ENCODE assay signal across 9 mouse cellular contexts in genomic region chr5:107436587-107437209, GRCm38 (mm10). TPM values are rescaled to one million over a fixed set of nuclear protein-coding genes. Genes with fewer than 3 reads are reported as not detected.
DNase-seq lines count a peak whose midpoint lies in the region; ATAC-seq and TF ChIP-seq lines count a peak whose summit lies in the region.
"Had no signal": no experiment of that assay in that cellular context is flagged by ENCODE, and none has a peak within 500 bp of the region (broad histone marks: within the 10 kb centered on the region; RNA-seq: fewer than 3 reads in every experiment).

No protein-coding gene starts in this region.

- TF ChIP-seq EP300 in ES-Bruce4 (IDR thresholded peaks at IDR 0.05; ENCODE audit: insufficient read depth, low read depth, low read length), result peak; percentile 55; the same call in 1 of the 2 replicates
- TF ChIP-seq EP300 in liver, embryonic 14.5 days (IDR thresholded peaks at IDR 0.05; ENCODE audit: low read depth), result peak; percentile 55; the same call in 1 of the 2 replicates

- no peak for TF ChIP-seq CTCF in ES-Bruce4 (IDR thresholded peaks at IDR 0.05; ENCODE audit: low read depth, low read length)
- no peak for TF ChIP-seq CTCF in liver, embryonic 14.5 days (IDR thresholded peaks at IDR 0.05; ENCODE audit: low read depth)

- WGBS in kidney, embryonic 15.5 days, result 82% methylated on average over 6 of the region's 6 CpGs
- 81% methylated on average over 6 of the region's 6 CpGs for WGBS in kidney, embryonic 16.5 days
- WGBS in liver, embryonic 14.5 days (ENCODE audit: insufficient replicate concordance), result 54% methylated on average over 6 of the region's 6 CpGs

- no peak overlapping the region; the same call in 1 of the 2 replicates for H3K4me3 ChIP-seq in kidney, embryonic 15.5 days (replicated peaks)
- H3K4me3 ChIP-seq in kidney, embryonic 16.5 days (ENCODE audit: low read length), result no peak overlapping the region
- H3K4me3 ChIP-seq in ES-Bruce4 (ENCODE audit: low read depth, low read length), result no peak overlapping the region
- no peak overlapping the region for H3K4me3 ChIP-seq in liver, embryonic 14.5 days (ENCODE audit: insufficient read depth in 1 of 2, low read depth in 2 of 2, low read length in 2 of 2)

- no peak for TF ChIP-seq POLR2A in ES-Bruce4 (IDR thresholded peaks at IDR 0.05; ENCODE audit: insufficient read depth, low read length)

- no peak overlapping the region for H3K4me2 ChIP-seq in kidney, embryonic 15.5 days
- no peak overlapping the region for H3K4me2 ChIP-seq in kidney, embryonic 16.5 days (replicated peaks; ENCODE audit: low read depth, low read length)
- peak overlapping the region; percentile 92 for H3K4me2 ChIP-seq in liver, embryonic 14.5 days (ENCODE audit: low read depth)

- no peak for ATAC-seq in kidney, embryonic 15.5 days (replicated peaks; ENCODE audit: low FRiP score)
- no peak for ATAC-seq in kidney, embryonic 16.5 days (ENCODE audit: low FRiP score, low TSS enrichment)
- no peak for ATAC-seq in liver, embryonic 14.5 days (ENCODE audit: insufficient read depth)

- no peaks in the 10 kb centered on the region for H3K9me3 ChIP-seq in kidney, embryonic 15.5 days (replicated peaks)
- no peaks in the 10 kb centered on the region for H3K9me3 ChIP-seq in kidney, embryonic 16.5 days (ENCODE audit: low read length)
- H3K9me3 ChIP-seq in ES-Bruce4 (replicated peaks; ENCODE audit: control insufficient read depth, insufficient read depth, low read length, poor library complexity, severe bottlenecking), result no peaks in the 10 kb centered on the region
- no peaks in the 10 kb centered on the region for H3K9me3 ChIP-seq in liver, embryonic 14.5 days (ENCODE audit: control insufficient read depth, low read length)

- no peaks in the 10 kb centered on the region for H3K27me3 ChIP-seq in kidney, embryonic 15.5 days
- H3K27me3 ChIP-seq in kidney, embryonic 16.5 days (ENCODE audit: insufficient read depth, low read length), result no peaks in the 10 kb centered on the region; the same call in 1 of the 2 replicates
- no peaks in the 10 kb centered on the region for H3K27me3 ChIP-seq in ES-Bruce4 (ENCODE audit: control insufficient read depth, insufficient read depth, low read length, poor library complexity, severe bottlenecking)
- H3K27me3 ChIP-seq in liver, embryonic 14.5 days (ENCODE audit: control insufficient read depth, insufficient read depth, low read length), result no peaks in the 10 kb centered on the region; the same call in none of the 2 replicates

- no peaks in the 10 kb centered on the region for H3K36me3 ChIP-seq in kidney, embryonic 15.5 days
- no peaks in the 10 kb centered on the region for H3K36me3 ChIP-seq in kidney, embryonic 16.5 days (ENCODE audit: insufficient read depth, low read length)
- H3K36me3 ChIP-seq in ES-Bruce4 (ENCODE audit: control insufficient read depth, insufficient read depth, low read length, poor library complexity, severe bottlenecking), result no peaks in the 10 kb centered on the region
- no peaks in the 10 kb centered on the region for H3K36me3 ChIP-seq in liver, embryonic 14.5 days (replicated peaks; ENCODE audit: control insufficient read depth, insufficient read depth, low read depth)

- peak; percentile 9 for DNase-seq in ZHBTc4 (ENCODE audit: low read depth, low spot score)
- DNase-seq in liver, embryonic 14.5 days (ENCODE audit: low read depth in 3 of 3, low spot score in 3 of 3), result peak; percentile 22 to 46 (median 39)
- DNase-seq in right cerebral cortex, postnatal 4 days, result no peak
- no peak for DNase-seq in heart, adult 9 months (ENCODE audit: low spot score in 2 of 2)
- DNase-seq: thymus, postnatal 14 days had no signal

- peaks cover 13% of the 10 kb centered on the region for H3K4me1 ChIP-seq in kidney, embryonic 15.5 days
- peaks cover 11% of the 10 kb centered on the region for H3K4me1 ChIP-seq in kidney, embryonic 16.5 days (ENCODE audit: insufficient read depth, low read length)
- no peaks in the 10 kb centered on the region for H3K4me1 ChIP-seq in ES-Bruce4 (ENCODE audit: control insufficient read depth, insufficient read depth, low read length)
- H3K4me1 ChIP-seq in liver, embryonic 14.5 days (replicated peaks; ENCODE audit: control insufficient read depth in 2 of 2, insufficient read depth in 2 of 2, low read length in 1 of 2), result peaks cover 20 to 21% of the 10 kb centered on the region in 2 experiments

- no peak overlapping the region for H3K9ac ChIP-seq in kidney, embryonic 15.5 days
- H3K9ac ChIP-seq in kidney, embryonic 16.5 days (replicated peaks; ENCODE audit: low read length), result no peak overlapping the region
- H3K9ac ChIP-seq in ES-Bruce4 (ENCODE audit: low read depth, poor library complexity, severe bottlenecking), result no peak overlapping the region
- no peak overlapping the region; the same call in 1 of the 2 replicates for H3K9ac ChIP-seq in liver, embryonic 14.5 days (replicated peaks)

- H3K27ac ChIP-seq in kidney, embryonic 15.5 days, result 0 out of 2 replicates have a peak overlapping the region, but pooled peaks have one; percentile 93
- no peak overlapping the region for H3K27ac ChIP-seq in kidney, embryonic 16.5 days (ENCODE audit: low read length)
- peak overlapping the region; percentile 4; the same call in 1 of the 2 replicates for H3K27ac ChIP-seq in ES-Bruce4 (ENCODE audit: insufficient read depth, low read length)
- peak overlapping the region; percentile 71 for H3K27ac ChIP-seq in liver, embryonic 14.5 days
- H3K27ac ChIP-seq: macrophage had no signal

RNA-seq across cellular contexts. Expression of gene Btbd8, which starts 1.1 kb away (rescaled TPM):
- polyA plus RNA-seq in kidney, embryonic 15.5 days (2015; fragmentation: Nextera tagmentation; extraction: Ambion mirVana), result 4.1 and 4.8 TPM in 2 replicates
- 2.7 and 5.3 TPM in 2 replicates for polyA plus RNA-seq in kidney, embryonic 16.5 days (2015; fragmentation: Nextera tagmentation; extraction: Ambion mirVana)
- polyA plus RNA-seq in ES-Bruce4 (2011; ENCODE audit: insufficient read depth, insufficient read length, low read depth, missing spikeins), result 14.9 and 17.2 TPM in 2 replicates
- 0.75 and 1.1 TPM in 2 replicates for polyA plus RNA-seq in liver, embryonic 14.5 days (2012; rRNA removed)
- 1.1 and 1.2 TPM in 2 replicates for polyA plus RNA-seq in liver, embryonic 14.5 days (2014; fragmentation: Nextera tagmentation; extraction: Ambion mirVana)

RNA-seq across cellular contexts. Expression of gene Lpcat2b, which starts 5.3 kb away (rescaled TPM):
- not detected in 2 replicates for polyA plus RNA-seq in kidney, embryonic 15.5 days (2015; fragmentation: Nextera tagmentation; extraction: Ambion mirVana)
- not detected in 2 replicates for polyA plus RNA-seq in kidney, embryonic 16.5 days (2015; fragmentation: Nextera tagmentation; extraction: Ambion mirVana)
- not detected in 2 replicates for polyA plus RNA-seq in ES-Bruce4 (2011; ENCODE audit: insufficient read depth, insufficient read length, low read depth, missing spikeins)
- polyA plus RNA-seq in liver, embryonic 14.5 days (2012; rRNA removed), result not detected in 2 replicates
- polyA plus RNA-seq in liver, embryonic 14.5 days (2014; fragmentation: Nextera tagmentation; extraction: Ambion mirVana), result not detected in 2 replicates
- polyA plus RNA-seq: macrophage had no signal

RNA-seq across cellular contexts. Expression of gene Ephx4, which starts 34.2 kb away (rescaled TPM):
- polyA plus RNA-seq in kidney, embryonic 15.5 days (2015; fragmentation: Nextera tagmentation; extraction: Ambion mirVana), result 1.3 and 1.7 TPM in 2 replicates
- 1.1 and 1.2 TPM in 2 replicates for polyA plus RNA-seq in kidney, embryonic 16.5 days (2015; fragmentation: Nextera tagmentation; extraction: Ambion mirVana)
- polyA plus RNA-seq in ES-Bruce4 (2011; ENCODE audit: insufficient read depth, insufficient read length, low read depth, missing spikeins), result 1.7 and 2.2 TPM in 2 replicates
- 0.03 TPM in 1 of 2 replicates, not detected in the other for polyA plus RNA-seq in liver, embryonic 14.5 days (2012; rRNA removed)
- not detected in 2 replicates for polyA plus RNA-seq in liver, embryonic 14.5 days (2014; fragmentation: Nextera tagmentation; extraction: Ambion mirVana)
- polyA plus RNA-seq: macrophage had no signal

Comparison
In these comparisons a context has a peak if more than half of its experiments do, and no peak if none do; other contexts are left out.
1. DNase-seq: peak in ZHBTc4 (single experiment) and liver, embryonic 14.5 days (3 of 3); none in right cerebral cortex, postnatal 4 days (single experiment) and heart, adult 9 months (0 of 2).